Mouse (Mus musculus) hindbrain, embryonic 16.5 days (tissue): Measurements from ENCODE around the gene Gfap. TPM values are rescaled to one million over a fixed set of nuclear protein-coding genes. Genes with fewer than 3 reads are reported as not detected.
A peak's percentile ranks its signal among the peaks of the same experiment; 100 is the strongest.

Source experiments
- ATAC-seq: fragments of 200-750 bp; cut with Nextera tagmentation; 2 replicates; pipeline ENCODE4 v1.8.0; 2017; ENCODE audit warnings: moderate TSS enrichment, moderate library complexity
- H3K27ac ChIP-seq: fragments of 300-500 bp; sonication (generic); 2 replicates; pipeline ENCODE4 v1.5.1; 2014; ENCODE audit warnings: low read depth, mild to moderate bottlenecking, control low read depth, low read length, moderate library complexity
- H3K27me3 ChIP-seq: fragments of 300-500 bp; sonication (generic); replicated peaks from 2 replicates; pipeline ENCODE4 v1.6.1; 2014; ENCODE audit warnings: low read length; ENCODE audit not compliant: control insufficient read depth, insufficient read depth
- H3K36me3 ChIP-seq: fragments of 300-500 bp; sonication (generic); 2 replicates; pipeline ENCODE4 v1.6.1; 2014; ENCODE audit warnings: mild to moderate bottlenecking, low read length, moderate library complexity, mixed read lengths; ENCODE audit not compliant: control insufficient read depth, insufficient read depth
- H3K4me1 ChIP-seq: fragments of 300-500 bp; sonication (generic); 2 replicates; pipeline ENCODE4 v1.6.1; 2014; ENCODE audit warnings: low read depth, low read length; ENCODE audit not compliant: control insufficient read depth, insufficient read depth
- H3K4me2 ChIP-seq: fragments of 300-500 bp; sonication (generic); 2 replicates; pipeline ENCODE4 v1.6.1; 2014; ENCODE audit warnings: mild to moderate bottlenecking, low read length, control low read depth, moderate library complexity
- H3K4me3 ChIP-seq: fragments of 300-500 bp; sonication (generic); 2 replicates; pipeline ENCODE4 v1.5.1; 2014; ENCODE audit warnings: mild to moderate bottlenecking, low read length, control low read depth, moderate library complexity
- H3K9ac ChIP-seq: fragments of 300-500 bp; sonication (generic); 2 replicates; pipeline ENCODE4 v1.6.1; 2014; ENCODE audit warnings: low read depth, mild to moderate bottlenecking, control low read depth, low read length, moderate library complexity
- H3K9me3 ChIP-seq: fragments of 300-500 bp; sonication (generic); 2 replicates; pipeline ENCODE4 v1.6.1; 2014; ENCODE audit warnings: mild to moderate bottlenecking, low read length, moderate library complexity; ENCODE audit not compliant: control insufficient read depth
- whole genome bisulfite sequencing: fragments of 180-500 bp; shearing (Covaris S2); extraction: QIAGEN DNeasy Blood & Tissue Kit; methylation state at CpG from one replicate; pipeline ENCODE4 v1.1.7; 2014; 5-methylcytosine and 5-hydroxymethylcytosine counted together
- polyA plus RNA-seq: library from polyadenylated mRNA; unstranded; fragments of >200 nt; fragmentation: Nextera tagmentation; extraction: Ambion mirVana; gene quantifications from 2 replicates; pipeline ENCODE4 v1.2.1, GENCODE M21; 2015

Gene Gfap
- polyA plus RNA-seq, 1 experiment from 2014 or later = 15.5 TPM

GRCm38 (mm10) chr11:102937529-102938182 lies 36.9 kb upstream of the Gfap start:
- no peaks in the 10 kb centered on the region for H3K27me3 ChIP-seq
- no peaks in the 10 kb centered on the region for H3K36me3 ChIP-seq
- ATAC-seq = peak; percentile 65
- peaks cover 10% of the 10 kb centered on the region for H3K4me1 ChIP-seq
- WGBS = 29% methylated on average over 3 of the region's 3 CpGs
- no peak overlapping the region for H3K4me3 ChIP-seq
- no peak overlapping the region for H3K4me2 ChIP-seq
- H3K27ac ChIP-seq = peak overlapping the region; percentile 18; the same call in 1 of the 2 replicates
- H3K9ac ChIP-seq = no peak overlapping the region
- H3K9me3 ChIP-seq = no peaks in the 10 kb centered on the region

- Histone ChIP-seq H3K9ac (no peak overlapping the region), H3K4me3 (no peak overlapping the region), H3K4me1 (peaks cover 10% of the 10 kb centered on the region), H3K9me3 (no peaks in the 10 kb centered on the region), H3K27ac (no peak overlapping the region), H3K4me2 (no peak overlapping the region), H3K36me3 (no peaks in the 10 kb centered on the region), H3K27me3 (no peaks in the 10 kb centered on the region)
- no peak for ATAC-seq
- WGBS = 27% methylated on average over 4 of the region's 4 CpGs
These were observed 35.6 kb upstream of the Gfap start for GRCm38 (mm10) chr11:102936272-102936671.

GRCm38 (mm10) chr11:102930672-102931071 lies 30.0 kb upstream of the Gfap start:
- no peaks in the 10 kb centered on the region for H3K9me3 ChIP-seq
- H3K4me3 ChIP-seq = no peak overlapping the region
- H3K4me2 ChIP-seq = no peak overlapping the region
- no peaks in the 10 kb centered on the region for H3K36me3 ChIP-seq
- H3K27me3 ChIP-seq = no peaks in the 10 kb centered on the region
- H3K27ac ChIP-seq = no peak overlapping the region
- no peak overlapping the region for H3K9ac ChIP-seq
- WGBS = 84% methylated on average over 10 of the region's 10 CpGs
- no peak for ATAC-seq
- H3K4me1 ChIP-seq = no peaks in the 10 kb centered on the region

- no peak; the same call in 1 of the 2 replicates for ATAC-seq
- no peaks in the 10 kb centered on the region for H3K27me3 ChIP-seq
- no peaks in the 10 kb centered on the region for H3K9me3 ChIP-seq
- peak overlapping the region; percentile 90 for H3K4me2 ChIP-seq
- peak overlapping the region; percentile 81 for H3K27ac ChIP-seq
- under 1% methylated on average over 10 of the region's 10 CpGs for WGBS
- H3K4me1 ChIP-seq = peaks cover 4% of the 10 kb centered on the region
- no peaks in the 10 kb centered on the region for H3K36me3 ChIP-seq
- peak overlapping the region; percentile 69 for H3K4me3 ChIP-seq
- H3K9ac ChIP-seq = peak overlapping the region; percentile 63
These were observed 24.6 kb upstream of the Gfap start for GRCm38 (mm10) chr11:102925351-102925717.

GRCm38 (mm10) chr11:102924557-102925350 lies 24.0 kb upstream of the Gfap start, which contains the start of gene Kif18b:
Gene Kif18b, minus strand, starts transcription at chr11:102925124.
- Histone ChIP-seq H3K36me3 (no peaks in the 10 kb centered on the region), H3K9me3 (no peaks in the 10 kb centered on the region), H3K27me3 (no peaks in the 10 kb centered on the region), H3K4me2 (peak within 1 kb of the TSS; percentile 90), H3K27ac (peak within 1 kb of the TSS; percentile 81), H3K4me1 (peaks cover 4% of the 10 kb centered on the region), H3K9ac (peak within 1 kb of the TSS; percentile 63), H3K4me3 (peak within 1 kb of the TSS; percentile 69)
- under 1% methylated on average over 62 of the region's 62 CpGs for WGBS
- ATAC-seq = peak; percentile 94

- Histone ChIP-seq H3K9me3 (no peaks in the 10 kb centered on the region), H3K4me3 (no peak overlapping the region), H3K4me1 (peaks cover 4% of the 10 kb centered on the region), H3K4me2 (no peak overlapping the region; the same call in 1 of the 2 replicates), H3K27ac (no peak overlapping the region), H3K36me3 (no peaks in the 10 kb centered on the region), H3K9ac (peak overlapping the region; percentile 13; the same call in 1 of the 2 replicates), H3K27me3 (no peaks in the 10 kb centered on the region)
- ATAC-seq = no peak
- WGBS = 69% methylated on average over 6 of the region's 6 CpGs
These were observed 20.8 kb upstream of the Gfap start for GRCm38 (mm10) chr11:102921491-102921890.

GRCm38 (mm10) chr11:102918077-102918476 lies 17.4 kb upstream of the Gfap start:
- WGBS = 70% methylated on average over 4 of the region's 4 CpGs
- Histone ChIP-seq H3K4me3 (no peak overlapping the region), H3K9me3 (no peaks in the 10 kb centered on the region), H3K36me3 (no peaks in the 10 kb centered on the region), H3K27me3 (no peaks in the 10 kb centered on the region), H3K4me2 (no peak overlapping the region), H3K27ac (no peak overlapping the region), H3K4me1 (no peaks in the 10 kb centered on the region), H3K9ac (no peak overlapping the region)
- no peak for ATAC-seq

GRCm38 (mm10) chr11:102915380-102915779 lies 14.7 kb upstream of the Gfap start:
- Histone ChIP-seq H3K4me3 (no peak overlapping the region), H3K4me1 (0 out of 2 replicates have a peak, but pooled peaks cover 3% of the 10 kb centered on the region), H3K9ac (no peak overlapping the region), H3K4me2 (no peak overlapping the region), H3K9me3 (no peaks in the 10 kb centered on the region), H3K27me3 (no peaks in the 10 kb centered on the region), H3K27ac (no peak overlapping the region), H3K36me3 (no peaks in the 10 kb centered on the region)
- ATAC-seq = no peak
- WGBS = 89% methylated on average over 9 of the region's 9 CpGs

- no peaks in the 10 kb centered on the region for H3K27me3 ChIP-seq
- no peak overlapping the region for H3K4me3 ChIP-seq
- no peaks in the 10 kb centered on the region for H3K9me3 ChIP-seq
- no peak overlapping the region for H3K9ac ChIP-seq
- no peaks in the 10 kb centered on the region; the same call in 1 of the 2 replicates for H3K36me3 ChIP-seq
- 0 out of 2 replicates have a peak, but pooled peaks cover 3% of the 10 kb centered on the region for H3K4me1 ChIP-seq
- H3K4me2 ChIP-seq = no peak overlapping the region
- H3K27ac ChIP-seq = no peak overlapping the region
- ATAC-seq = no peak
- WGBS = 62% methylated on average over 7 of the region's 7 CpGs
These were observed 10.7 kb upstream of the Gfap start for GRCm38 (mm10) chr11:102911376-102911775.
